Mouse (Mus musculus) bone marrow, adult 2 months (tissue): Measurements from ENCODE around the gene Pacs1. TPM values are rescaled to one million over a fixed set of nuclear protein-coding genes. Genes with fewer than 3 reads are reported as not detected.
"Not testable (repeated sequence)": the region's sequence is repeated elsewhere in the genome, so short reads cannot be mapped to it uniquely, and the experiment has no call there.

Experiments
- H3K27ac ChIP-seq: fragments of 200-500 bp; 2 replicates; pipeline ENCODE4 v1.5.1; 2012; ENCODE audit warnings: low read depth, mild to moderate bottlenecking, control low read depth, inconsistent platforms, low read length; ENCODE audit not compliant: control insufficient read depth, poor library complexity, insufficient read depth
- H3K4me1 ChIP-seq: fragments of 200-500 bp; 2 replicates; pipeline ENCODE4 v1.6.1; 2011; ENCODE audit warnings: low read length; ENCODE audit not compliant: control insufficient read depth, insufficient read depth
- H3K4me3 ChIP-seq: fragments of 200-500 bp; replicated peaks from 2 replicates; pipeline ENCODE3; 2011; ENCODE audit warnings: mild to moderate bottlenecking, low read depth, low read length, control low read depth; ENCODE audit not compliant: control insufficient read depth
- CTCF ChIP-seq: fragments of 200-500 bp; IDR thresholded peaks from 2 replicates; pipeline ENCODE4 v1.5.1; 2011; ENCODE audit warnings: low read length, control low read depth; ENCODE audit not compliant: control insufficient read depth, insufficient read depth
- POLR2A ChIP-seq: fragments of 200-500 bp; IDR thresholded peaks from 2 replicates; pipeline ENCODE4 v1.6.1; 2011; ENCODE audit warnings: low read depth, mild to moderate bottlenecking, control low read depth, low read length, borderline replicate concordance; ENCODE audit not compliant: control insufficient read depth
- WGBS: fragments of 180-500 bp; shearing (Covaris S2); methylation state at CpG from one replicate; pipeline ENCODE4 v1.1.7; 2018; 5-methylcytosine and 5-hydroxymethylcytosine counted together
- polyA plus RNA-seq: library from polyadenylated mRNA; stranded (reverse); fragments of >200 nt; gene quantifications from 2 replicates; pipeline ENCODE4 v1.2.4, GENCODE M21; 2011; ENCODE audit warnings: low replicate concordance; ENCODE audit not compliant: missing spikeins, insufficient read depth, insufficient read length

The Pacs1 gene
- polyA plus RNA-seq, 1 experiment, result 16.5 TPM

- 55% methylated on average over 4 of the region's 4 CpGs for WGBS
- no peak overlapping the region for H3K27ac ChIP-seq
- H3K4me3 ChIP-seq, result no peak overlapping the region
- no peaks in the 10 kb centered on the region for H3K4me1 ChIP-seq
- TF ChIP-seq CTCF (no peak), POLR2A (no peak)
Measured at GRCm38 (mm10) chr19:5232696-5233095, 40.2 kb downstream of the Pacs1 start.

GRCm38 (mm10) chr19:5230110-5230509 is 42.8 kb downstream of the Pacs1 start:
- 70% methylated on average over 2 of the region's 2 CpGs for WGBS
- TF ChIP-seq CTCF, result no peak
- TF ChIP-seq POLR2A, result no peak
- Histone ChIP-seq H3K4me3 (no peak overlapping the region), H3K27ac (no peak overlapping the region), H3K4me1 (no peaks in the 10 kb centered on the region)

GRCm38 (mm10) chr19:5224624-5225023 is 48.3 kb downstream of the Pacs1 start:
- Histone ChIP-seq H3K27ac (no peak overlapping the region), H3K4me3 (no peak overlapping the region), H3K4me1 (no peaks in the 10 kb centered on the region)
- 93% methylated on average over 2 of the region's 2 CpGs for WGBS
- TF ChIP-seq POLR2A (no peak), CTCF (no peak)

- no peaks in the 10 kb centered on the region for H3K4me1 ChIP-seq
- TF ChIP-seq POLR2A (no peak), CTCF (no peak)
- WGBS, result 83% methylated on average over 4 of the region's 4 CpGs
- no peak overlapping the region for H3K27ac ChIP-seq
- H3K4me3 ChIP-seq, result no peak overlapping the region
Measured at GRCm38 (mm10) chr19:5224077-5224476, 48.8 kb downstream of the Pacs1 start.

- 74% methylated on average over 2 of the region's 2 CpGs for WGBS
- TF ChIP-seq POLR2A, result no peak
- TF ChIP-seq CTCF, result no peak
Measured at GRCm38 (mm10) chr19:5221926-5222325, 51.0 kb downstream of the Pacs1 start.

GRCm38 (mm10) chr19:5221219-5221723 is 51.6 kb downstream of the Pacs1 start:
- H3K4me1 ChIP-seq, H3K4me3 ChIP-seq, H3K27ac ChIP-seq: not testable (repeated sequence)
- WGBS, result 43% methylated on average over 2 of the region's 2 CpGs

More at GRCm38 (mm10) chr19:5221926-5222325, 51.0 kb downstream of the Pacs1 start:
- Histone ChIP-seq H3K4me1 (no peaks in the 10 kb centered on the region), H3K27ac (no peak overlapping the region), H3K4me3 (no peak overlapping the region)

- no peak for TF ChIP-seq POLR2A
- no peak for TF ChIP-seq CTCF
- Histone ChIP-seq H3K4me3 (no peak overlapping the region), H3K27ac (no peak overlapping the region), H3K4me1 (no peaks in the 10 kb centered on the region)
- WGBS, result 77% methylated on average over 3 of the region's 3 CpGs
Measured at GRCm38 (mm10) chr19:5220389-5220788, 52.5 kb downstream of the Pacs1 start.

- no peak overlapping the region for H3K27ac ChIP-seq
- no peak overlapping the region for H3K4me3 ChIP-seq
- no peaks in the 10 kb centered on the region for H3K4me1 ChIP-seq
- TF ChIP-seq POLR2A (no peak), CTCF (no peak)
- WGBS, result 83% methylated on average over 2 of the region's 2 CpGs
Measured at GRCm38 (mm10) chr19:5201691-5202090, 71.2 kb downstream of the Pacs1 start.

GRCm38 (mm10) chr19:5200617-5201016 is 72.3 kb downstream of the Pacs1 start:
- not testable (repeated sequence) for H3K27ac ChIP-seq, H3K4me3 ChIP-seq, H3K4me1 ChIP-seq
- WGBS, result 83% methylated on average over 4 of the region's 4 CpGs

- TF ChIP-seq CTCF (no peak), POLR2A (no peak)
- H3K27ac ChIP-seq, result no peak overlapping the region
- no peak overlapping the region for H3K4me3 ChIP-seq
- no peaks in the 10 kb centered on the region for H3K4me1 ChIP-seq
- WGBS, result 53% methylated on average over 3 of the region's 3 CpGs
Measured at GRCm38 (mm10) chr19:5198553-5198952, 74.4 kb downstream of the Pacs1 start.
